Comparison of ENCODE assay signal across 33 mouse cellular contexts in genomic region chr7:109783281-109783680, GRCm38 (mm10). TPM values are rescaled to one million over a fixed set of nuclear protein-coding genes. Genes with fewer than 3 reads are reported as not detected.
DNase-seq lines count a peak whose midpoint lies in the region; ATAC-seq lines count a peak whose summit lies in the region.
"Had no signal": no experiment of that assay in that cellular context is flagged by ENCODE, and none has a peak within 500 bp of the region (broad histone marks: within the 10 kb centered on the region; RNA-seq: fewer than 3 reads in every experiment).

No protein-coding gene starts in this region.

- H3K36me3 ChIP-seq in hindbrain, embryonic 15.5 days, result no peaks in the 10 kb centered on the region
- H3K36me3 ChIP-seq in hindbrain, embryonic 12.5 days, result no peaks in the 10 kb centered on the region
- H3K36me3 ChIP-seq in midbrain, embryonic 14.5 days (ENCODE audit: control insufficient read depth, insufficient read depth, low read length), result no peaks in the 10 kb centered on the region
- no peaks in the 10 kb centered on the region for H3K36me3 ChIP-seq in midbrain, embryonic 16.5 days (ENCODE audit: control insufficient read depth, insufficient read depth, low read length)
- H3K36me3 ChIP-seq: embryonic facial prominence, embryonic 13.5 days; heart, embryonic 12.5 days had no signal

- H3K9ac ChIP-seq in hindbrain, embryonic 15.5 days, result no peak overlapping the region
- H3K9ac ChIP-seq in hindbrain, embryonic 12.5 days, result no peak overlapping the region
- no peak overlapping the region for H3K9ac ChIP-seq in midbrain, embryonic 14.5 days (replicated peaks; ENCODE audit: low read length)
- no peak overlapping the region for H3K9ac ChIP-seq in midbrain, embryonic 16.5 days (ENCODE audit: low read depth, low read length)
- H3K9ac ChIP-seq: embryonic facial prominence, embryonic 13.5 days; heart, embryonic 12.5 days; liver, embryonic 14.5 days had no signal

- H3K27ac ChIP-seq in hindbrain, embryonic 15.5 days (replicated peaks), result no peak overlapping the region
- H3K27ac ChIP-seq in hindbrain, embryonic 12.5 days, result no peak overlapping the region
- no peak overlapping the region for H3K27ac ChIP-seq in midbrain, embryonic 14.5 days (replicated peaks; ENCODE audit: low read depth, low read length)
- no peak overlapping the region for H3K27ac ChIP-seq in midbrain, embryonic 16.5 days (ENCODE audit: low read length)
- H3K27ac ChIP-seq: embryonic facial prominence, embryonic 13.5 days; heart, adult 2 months; liver, embryonic 14.5 days had no signal

- H3K9me3 ChIP-seq in hindbrain, embryonic 15.5 days, result no peaks in the 10 kb centered on the region
- no peaks in the 10 kb centered on the region for H3K9me3 ChIP-seq in hindbrain, embryonic 12.5 days (replicated peaks)
- no peaks in the 10 kb centered on the region for H3K9me3 ChIP-seq in midbrain, embryonic 14.5 days (ENCODE audit: control insufficient read depth, low read length)
- no peaks in the 10 kb centered on the region for H3K9me3 ChIP-seq in midbrain, embryonic 16.5 days (replicated peaks; ENCODE audit: control insufficient read depth, low read length, poor library complexity, severe bottlenecking)
- H3K9me3 ChIP-seq: embryonic facial prominence, embryonic 13.5 days; heart, embryonic 12.5 days had no signal

- DNase-seq in cerebellum, postnatal 25 days, result peak; percentile 22 to 49
- peak; percentile 28 for DNase-seq in midbrain, embryonic 14.5 days
- peak; percentile 25 for DNase-seq in right cerebral cortex, postnatal 4 days
- DNase-seq in right cerebral cortex, postnatal 25 days, result no peak
- DNase-seq: adrenal gland, postnatal 10 days; cerebellum, adult 18-20 months; embryo, embryonic 11 days; heart, adult 2 months; heart, postnatal 4 days; kidney, adult 9 months; kidney, postnatal 10 days; layer of hippocampus, postnatal 36 days; liver; lung, adult 2 months; lung, postnatal 14 days; right cerebral cortex, postnatal 14 days; spleen, adult 18-20 months; thymus, adult 2 months; thymus, postnatal 4 days had no signal

- H3K27me3 ChIP-seq in hindbrain, embryonic 15.5 days, result peaks cover 21% of the 10 kb centered on the region
- H3K27me3 ChIP-seq in hindbrain, embryonic 12.5 days, result peaks cover 47% of the 10 kb centered on the region
- peaks cover 27% of the 10 kb centered on the region; the same call in 1 of the 2 replicates for H3K27me3 ChIP-seq in midbrain, embryonic 14.5 days (ENCODE audit: control insufficient read depth, insufficient read depth, low read length)
- peaks cover 11% of the 10 kb centered on the region for H3K27me3 ChIP-seq in midbrain, embryonic 16.5 days (ENCODE audit: control insufficient read depth, insufficient read depth, low read depth, low read length)

- H3K4me1 ChIP-seq in hindbrain, embryonic 15.5 days (replicated peaks), result peaks cover 19% of the 10 kb centered on the region
- peaks cover 12% of the 10 kb centered on the region for H3K4me1 ChIP-seq in hindbrain, embryonic 12.5 days
- H3K4me1 ChIP-seq in midbrain, embryonic 14.5 days (ENCODE audit: control insufficient read depth, insufficient read depth, low read length), result 0 out of 2 replicates have a peak, but pooled peaks cover 3% of the 10 kb centered on the region
- H3K4me1 ChIP-seq in midbrain, embryonic 16.5 days (ENCODE audit: control insufficient read depth, insufficient read depth, low read length), result 0 out of 2 replicates have a peak, but pooled peaks cover 4% of the 10 kb centered on the region

- no peak for ATAC-seq in cerebellum, adult (ENCODE audit: insufficient number of reproducible peaks, low FRiP score, low TSS enrichment)
- peak; percentile 55; the same call in 1 of the 2 replicates for ATAC-seq in hindbrain, embryonic 15.5 days (ENCODE audit: low FRiP score, low read depth)
- no peak for ATAC-seq in hindbrain, embryonic 12.5 days (ENCODE audit: low FRiP score)
- ATAC-seq in midbrain, embryonic 14.5 days (ENCODE audit: low FRiP score, low TSS enrichment), result no peak
- ATAC-seq in midbrain, embryonic 16.5 days, result no peak
- ATAC-seq: forebrain, embryonic 16.5 days; intestine, postnatal 0 days; Patski had no signal

- no peak overlapping the region for H3K4me2 ChIP-seq in hindbrain, embryonic 15.5 days
- no peak overlapping the region for H3K4me2 ChIP-seq in hindbrain, embryonic 12.5 days (replicated peaks)
- no peak overlapping the region for H3K4me2 ChIP-seq in midbrain, embryonic 14.5 days (ENCODE audit: low read length)
- H3K4me2 ChIP-seq in midbrain, embryonic 16.5 days (ENCODE audit: low read length), result no peak overlapping the region
- H3K4me2 ChIP-seq: embryonic facial prominence, embryonic 13.5 days; heart, embryonic 12.5 days; midbrain, embryonic 11.5 days had no signal

- WGBS in hindbrain, embryonic 15.5 days, result 42% methylated on average over 7 of the region's 7 CpGs
- WGBS in hindbrain, embryonic 12.5 days, result 55% methylated on average over 7 of the region's 7 CpGs
- 66% methylated on average over 7 of the region's 7 CpGs for WGBS in midbrain, embryonic 14.5 days
- 57% methylated on average over 7 of the region's 7 CpGs for WGBS in midbrain, embryonic 16.5 days

- H3K4me3 ChIP-seq in hindbrain, embryonic 15.5 days, result no peak overlapping the region
- H3K4me3 ChIP-seq in hindbrain, embryonic 12.5 days, result no peak overlapping the region
- H3K4me3 ChIP-seq in midbrain, embryonic 14.5 days (replicated peaks; ENCODE audit: low read depth, low read length), result no peak overlapping the region
- H3K4me3 ChIP-seq in midbrain, embryonic 16.5 days (ENCODE audit: low read depth, low read length), result no peak overlapping the region
- H3K4me3 ChIP-seq: embryonic facial prominence, embryonic 13.5 days; erythroblast, embryonic 14.5 days; heart, adult 2 months; heart, embryonic 12.5 days had no signal

RNA-seq across cellular contexts. Expression of gene Nrip3, which starts 1.5 kb away (rescaled TPM):
- polyA plus RNA-seq in hindbrain, embryonic 15.5 days (2015; fragmentation: Nextera tagmentation; extraction: Ambion mirVana), result 11.9 and 13.4 TPM in 2 replicates
- 1.3 and 1.4 TPM in 2 replicates for polyA plus RNA-seq in hindbrain, embryonic 12.5 days (2016; fragmentation: Nextera tagmentation; extraction: Ambion mirVana)
- polyA plus RNA-seq in midbrain, embryonic 14.5 days (2014; fragmentation: Nextera tagmentation; extraction: Ambion mirVana), result 5.3 and 5.5 TPM in 2 replicates
- 10.9 and 12.8 TPM in 2 replicates for polyA plus RNA-seq in midbrain, embryonic 16.5 days (2015; fragmentation: Nextera tagmentation; extraction: Ambion mirVana)

RNA-seq across cellular contexts. Expression of gene Tmem9b, which starts 30.6 kb away (rescaled TPM):
- 124 and 126 TPM in 2 replicates for polyA plus RNA-seq in hindbrain, embryonic 15.5 days (2015; fragmentation: Nextera tagmentation; extraction: Ambion mirVana)
- polyA plus RNA-seq in hindbrain, embryonic 12.5 days (2016; fragmentation: Nextera tagmentation; extraction: Ambion mirVana), result 62.5 and 69.9 TPM in 2 replicates
- 132 and 148 TPM in 2 replicates for polyA plus RNA-seq in midbrain, embryonic 14.5 days (2014; fragmentation: Nextera tagmentation; extraction: Ambion mirVana)
- 125 and 136 TPM in 2 replicates for polyA plus RNA-seq in midbrain, embryonic 16.5 days (2015; fragmentation: Nextera tagmentation; extraction: Ambion mirVana)

RNA-seq across cellular contexts. Expression of gene Ascl3, which starts 51.8 kb away (rescaled TPM):
- 0.24 TPM in 1 of 2 replicates, not detected in the other for polyA plus RNA-seq in hindbrain, embryonic 15.5 days (2015; fragmentation: Nextera tagmentation; extraction: Ambion mirVana)
- polyA plus RNA-seq in hindbrain, embryonic 12.5 days (2016; fragmentation: Nextera tagmentation; extraction: Ambion mirVana), result 0.47 TPM in 1 of 2 replicates, not detected in the other
- polyA plus RNA-seq in midbrain, embryonic 14.5 days (2014; fragmentation: Nextera tagmentation; extraction: Ambion mirVana), result not detected in 2 replicates
- 0.28 and 0.63 TPM in 2 replicates for polyA plus RNA-seq in midbrain, embryonic 16.5 days (2015; fragmentation: Nextera tagmentation; extraction: Ambion mirVana)
- polyA plus RNA-seq: embryonic facial prominence, embryonic 13.5 days; forebrain, embryonic 16.5 days; heart, adult 2 months; heart, embryonic 12.5 days; heart, postnatal 0 days; limb, embryonic 11.5 days; liver, embryonic 14.5 days had no signal

RNA-seq across cellular contexts. Expression of gene BC051019, which starts 59.6 kb away (rescaled TPM):
- 0.09 and 0.32 TPM in 2 replicates for polyA plus RNA-seq in hindbrain, embryonic 15.5 days (2015; fragmentation: Nextera tagmentation; extraction: Ambion mirVana)
- 0.74 and 0.78 TPM in 2 replicates for polyA plus RNA-seq in hindbrain, embryonic 12.5 days (2016; fragmentation: Nextera tagmentation; extraction: Ambion mirVana)
- not detected in 2 replicates for polyA plus RNA-seq in midbrain, embryonic 14.5 days (2014; fragmentation: Nextera tagmentation; extraction: Ambion mirVana)
- polyA plus RNA-seq in midbrain, embryonic 16.5 days (2015; fragmentation: Nextera tagmentation; extraction: Ambion mirVana), result 0.25 and 0.44 TPM in 2 replicates
- polyA plus RNA-seq: erythroblast, embryonic 14.5 days; heart, embryonic 12.5 days; heart, postnatal 0 days; intestine, postnatal 0 days; midbrain, embryonic 11.5 days had no signal
